Mouse (Mus musculus) CH12.LX (cell line): ENCODE data around the gene Cdc42bpa. TPM values are rescaled to one million over a fixed set of nuclear protein-coding genes. Genes with fewer than 3 reads are reported as not detected.
A peak's percentile ranks its signal among the peaks of the same experiment; 100 is the strongest.

Experiments
- DNase-seq: peaks from one replicate; pipeline ENCODE4 v3.0.0-alpha.2; 2013; ENCODE audit errors: extremely low read depth
- H3K27ac ChIP-seq: 2 replicates; pipeline ENCODE4 v1.5.1; 2012; ENCODE audit warnings: low read depth, mild to moderate bottlenecking, control low read depth, moderate library complexity; ENCODE audit not compliant: insufficient read depth
- H3K27me3 ChIP-seq: replicated peaks from 2 replicates; pipeline ENCODE3; 2012; ENCODE audit warnings: inconsistent platforms
- H3K36me3 ChIP-seq, 2 experiments: replicated peaks in 1 of 2; 2 replicates each; pipeline versions ENCODE3 to v1.6.1; 2012; ENCODE audit warnings: inconsistent platforms in 1 of 2, low read length in 1 of 2, mild to moderate bottlenecking in 1 of 2, mixed read lengths in 1 of 2, moderate library complexity in 1 of 2; ENCODE audit not compliant: control insufficient read depth in 1 of 2, insufficient read depth in 1 of 2
- H3K4me1 ChIP-seq, 2 experiments: 2 replicates each; pipeline ENCODE4 v1.6.1; 2012; ENCODE audit warnings: inconsistent platforms in 1 of 2, moderate library complexity in 1 of 2; ENCODE audit not compliant: insufficient read depth in 2 of 2, control insufficient read depth in 1 of 2
- H3K4me2 ChIP-seq: 2 replicates; pipeline ENCODE4 v1.6.1; 2012; ENCODE audit warnings: low read depth, mild to moderate bottlenecking, control low read depth; ENCODE audit not compliant: poor library complexity, insufficient read depth, severe bottlenecking
- H3K4me3 ChIP-seq, 3 experiments: fragments of 150-350 bp in 1 of 3; sonication (generic) in 1 of 3; replicated peaks in 1 of 3; 2 replicates each; pipeline versions ENCODE3 to v1.5.1; 2011 to 2012; ENCODE audit warnings: low read depth in 2 of 3, low read length in 2 of 3, mild to moderate bottlenecking in 2 of 3, moderate library complexity in 2 of 3, control low read depth in 1 of 3, improper control_type of control experiment in 1 of 3, inconsistent platforms in 1 of 3, mixed read lengths in 1 of 3; ENCODE audit not compliant: poor library complexity in 1 of 3
- H3K79me2 ChIP-seq: replicated peaks from 2 replicates; pipeline ENCODE4 v1.6.1; 2012; ENCODE audit warnings: mild to moderate bottlenecking, moderate library complexity; ENCODE audit not compliant: control insufficient read depth, poor library complexity, insufficient read depth, severe bottlenecking; ENCODE audit errors: extremely low read depth
- H3K9ac ChIP-seq: 2 replicates; pipeline ENCODE4 v1.6.1; 2012; ENCODE audit warnings: low read depth, mild to moderate bottlenecking, control low read depth, moderate library complexity; ENCODE audit not compliant: insufficient read depth
- H3K9me3 ChIP-seq: replicated peaks from 2 replicates; pipeline ENCODE3; 2012; ENCODE audit warnings: low read length, inconsistent platforms, mixed read lengths
- CHD1 ChIP-seq: IDR thresholded peaks from 2 replicates; pipeline ENCODE4 v1.6.1; 2012; ENCODE audit warnings: low read depth, low read length, improper control_type of control experiment, inconsistent platforms
- E2F4 ChIP-seq: IDR thresholded peaks from 2 replicates; pipeline ENCODE4 v1.6.1; 2011; ENCODE audit warnings: low read depth, low read length, improper control_type of control experiment; ENCODE audit not compliant: insufficient replicate concordance
- EP300 ChIP-seq: IDR thresholded peaks from 2 replicates; pipeline ENCODE4 v1.6.1; 2011; ENCODE audit warnings: low read length, improper control_type of control experiment
- GABPA ChIP-seq: IDR thresholded peaks from 2 replicates; pipeline ENCODE4 v1.6.1; 2012; ENCODE audit warnings: low read depth, low read length, improper control_type of control experiment, inconsistent platforms; ENCODE audit not compliant: insufficient replicate concordance
- IRF4 ChIP-seq: IDR thresholded peaks from 2 replicates; pipeline ENCODE4 v1.6.1; 2014; ENCODE audit warnings: low read depth, mild to moderate bottlenecking, inconsistent platforms, low read length, improper control_type of control experiment
- MAX ChIP-seq: IDR thresholded peaks from 2 replicates; pipeline ENCODE4 v1.6.1; 2011; ENCODE audit warnings: low read length, improper control_type of control experiment
- MAZ ChIP-seq: IDR thresholded peaks from 2 replicates; pipeline ENCODE4 v1.6.1; 2012; ENCODE audit warnings: low read depth, mild to moderate bottlenecking, inconsistent platforms, low read length, improper control_type of control experiment, moderate library complexity
- MYC ChIP-seq: IDR thresholded peaks from 2 replicates; pipeline ENCODE4 v1.6.1; 2011; ENCODE audit warnings: low read depth, mild to moderate bottlenecking, improper control_type of control experiment, low read length
- NELFE ChIP-seq: IDR thresholded peaks from 2 replicates; pipeline ENCODE4 v1.6.1; 2011; ENCODE audit warnings: low read depth, low read length, improper control_type of control experiment
- PAX5 ChIP-seq: IDR thresholded peaks from 2 replicates; pipeline ENCODE4 v1.6.1; 2012; ENCODE audit warnings: low read length, inconsistent platforms, mixed read lengths
- POLR2AphosphoS2 ChIP-seq: IDR thresholded peaks from 2 replicates; pipeline ENCODE4 v1.6.1; 2011; ENCODE audit warnings: low read depth, low read length, improper control_type of control experiment
- RAD21 ChIP-seq: IDR thresholded peaks from 2 replicates; pipeline ENCODE4 v1.6.1; 2011; ENCODE audit warnings: low read depth, mild to moderate bottlenecking, low read length, improper control_type of control experiment, moderate library complexity
- SIN3A ChIP-seq: IDR thresholded peaks from 2 replicates; pipeline ENCODE4 v1.6.1; 2012; ENCODE audit warnings: low read length, improper control_type of control experiment, inconsistent platforms
- SMC3 ChIP-seq: IDR thresholded peaks from 2 replicates; pipeline ENCODE4 v1.6.1; 2011; ENCODE audit warnings: low read depth, low read length, improper control_type of control experiment
- TCF12 ChIP-seq: IDR thresholded peaks from 2 replicates; pipeline ENCODE4 v1.6.1; 2014; ENCODE audit warnings: low read depth, mild to moderate bottlenecking, inconsistent platforms, low read length, improper control_type of control experiment
- UBTF ChIP-seq: IDR thresholded peaks from 2 replicates; pipeline ENCODE4 v1.6.1; 2012; ENCODE audit warnings: low read depth, mild to moderate bottlenecking, inconsistent platforms, low read length, improper control_type of control experiment, moderate library complexity
- USF1 ChIP-seq: IDR thresholded peaks from 2 replicates; pipeline ENCODE4 v1.6.1; 2014; ENCODE audit warnings: low read depth, mild to moderate bottlenecking, inconsistent platforms, low read length, improper control_type of control experiment
- ZC3H11A ChIP-seq: IDR thresholded peaks from 2 replicates; pipeline ENCODE4 v1.6.1; 2012; ENCODE audit warnings: low read depth, mild to moderate bottlenecking, inconsistent platforms, low read length, improper control_type of control experiment
- ZNF384 ChIP-seq: IDR thresholded peaks from 2 replicates; pipeline ENCODE4 v1.6.1; 2012; ENCODE audit warnings: low read depth, low read length, improper control_type of control experiment, inconsistent platforms
- dilution Hi-C: fragments of 300-500 bp; cut with MboI; formaldehyde crosslinking; loops from 2 replicates; pipeline ENCODE4 v1.14.3; 2020; ENCODE audit warnings: low sequenced_read_pairs; ENCODE audit not compliant: extremely low pct_unique_long_range_greater_than_20kb, extremely low pct_ligation_motif_present
- in situ Hi-C: fragments of 300-500 bp; cut with MboI; formaldehyde crosslinking; loops from 3 replicates; pipeline ENCODE4 v1.14.3; 2019; ENCODE audit warnings: low sequenced_read_pairs, low pct_ligation_motif_present, low pct_unique_long_range_greater_than_20kb, mixed read lengths
- polyA plus RNA-seq: library from polyadenylated mRNA; unstranded; fragments of >175 nt; gene quantifications from 2 replicates; pipeline ENCODE4 v1.2.1, GENCODE M21; 2012; ENCODE audit warnings: low read depth; ENCODE audit not compliant: insufficient read length
- total RNA-seq, 2 experiments: library from RNA; depleted of rRNA; stranded (reverse); fragments of 300-350 nt in 1 of 2; fragments of >200 nt in 1 of 2; gene quantifications; 2 replicates each; pipeline ENCODE4 v1.2.3; 2012 to 2014

Gene Cdc42bpa
- total and polyA plus RNA-seq, 3 experiments = 5.3 to 9.0 (median 5.6) TPM

GRCm38 (mm10) chr1:180200722-180201121, 240.4 kb downstream of the Cdc42bpa start:
- H3K79me2 ChIP-seq = 0 out of 2 replicates have a peak, but pooled peaks cover under 1% of the 10 kb centered on the region
- peak overlapping the region; percentile 33; the same call in 1 of the 2 replicates for H3K4me2 ChIP-seq
- peak overlapping the region; percentile 27; the same call in 1 of the 2 replicates for H3K9ac ChIP-seq
- H3K9me3 ChIP-seq = peaks cover 19% of the 10 kb centered on the region
- no peak for DNase-seq
- H3K36me3 ChIP-seq = no peaks in the 10 kb centered on the region
- no peak for TF ChIP-seq MYC
- TF ChIP-seq TCF12 = 0 out of 2 replicates have a peak, but pooled peaks have one; percentile 18
- peak overlapping the region; percentile 99 for H3K27ac ChIP-seq
- no peaks in the 10 kb centered on the region for H3K27me3 ChIP-seq
- H3K4me1 ChIP-seq = peaks cover 7 to 49% of the 10 kb centered on the region in 2 experiments; a peak in 3 of 4 replicates
- dilution Hi-C loops (no loop called here), in situ Hi-C loops (no loop called here)
- H3K4me3 ChIP-seq = no peak overlapping the region

DNA sequence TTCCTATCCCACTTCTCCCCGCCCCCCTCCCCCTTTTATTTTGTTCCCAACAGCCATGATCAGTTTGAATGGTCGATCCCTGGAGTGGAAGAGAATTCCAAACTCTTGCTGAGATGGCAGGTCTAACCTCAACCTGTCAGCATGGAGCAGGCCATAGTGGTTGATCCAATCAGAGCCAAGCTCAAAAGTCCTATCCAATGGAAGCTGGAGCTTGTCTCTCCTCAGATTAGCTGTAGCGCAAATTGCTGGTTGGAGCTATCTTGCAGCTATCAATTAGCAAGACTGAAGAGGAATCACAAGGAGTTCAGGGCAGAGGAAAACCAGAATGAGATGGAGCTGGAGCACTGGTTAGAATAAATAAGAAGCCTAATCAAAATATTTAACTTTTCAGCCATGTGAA, 248.1 kb downstream of the Cdc42bpa start:
- H3K9ac ChIP-seq = no peak overlapping the region
- in situ Hi-C loops = loop anchor here (5.0 kb wide), 1 partner anchor 361 kb away; no protein-coding TSS in a partner anchor
- H3K27ac ChIP-seq = no peak overlapping the region
- H3K4me2 ChIP-seq = no peak overlapping the region
- peaks cover 8 to 44% of the 10 kb centered on the region in 2 experiments; a peak in 3 of 4 replicates for H3K4me1 ChIP-seq
- no peaks in the 10 kb centered on the region for H3K27me3 ChIP-seq
- no peak for DNase-seq
- dilution Hi-C loops = no loop called here
- no peak for TF ChIP-seq PAX5
- TF ChIP-seq MAZ = no peak
- no peak for TF ChIP-seq SMC3
- no peak for TF ChIP-seq EP300
- TF ChIP-seq ZNF384 = no peak
- no peak for TF ChIP-seq NELFE
- TF ChIP-seq POLR2AphosphoS2 = no peak
- no peak for TF ChIP-seq GABPA
- no peak for TF ChIP-seq UBTF
- TF ChIP-seq MAX = no peak
- TF ChIP-seq IRF4 = no peak
- TF ChIP-seq E2F4 = no peak
- TF ChIP-seq RAD21 = no peak
- no peak for TF ChIP-seq SIN3A
- TF ChIP-seq USF1 = no peak
- TF ChIP-seq ZC3H11A = no peak
- TF ChIP-seq CHD1 = no peak
- no peaks in the 10 kb centered on the region for H3K79me2 ChIP-seq
- H3K36me3 ChIP-seq = no peaks in the 10 kb centered on the region
- peaks cover 19% of the 10 kb centered on the region for H3K9me3 ChIP-seq
- H3K4me3 ChIP-seq = no peak overlapping the region
